Mouse (Mus musculus): ENCODE data around the gene Gm37240. TPM values are rescaled to one million over a fixed set of nuclear protein-coding genes. Genes with fewer than 3 reads are reported as not detected.
A peak's percentile ranks its signal among the peaks of the same experiment; 100 is the strongest.

The Gm37240 gene
- polyA plus RNA-seq, 1 experiment from 2014 or later, result 15.1 TPM

GRCm38 (mm10) chr3:85644814-85645213 lies 242.5 kb downstream of the Gm37240 start:
- H3K9me3 ChIP-seq (ENCODE audit: control insufficient read depth, low read length), result no peaks in the 10 kb centered on the region
- no peaks in the 10 kb centered on the region for H3K4me1 ChIP-seq (ENCODE audit: control insufficient read depth, insufficient read depth, low read length)
- WGBS, result 92% methylated on average over 3 of the region's 3 CpGs
- no peak overlapping the region for H3K27ac ChIP-seq (ENCODE audit: low read depth, low read length)
- H3K9ac ChIP-seq (ENCODE audit: low read depth, low read length), result no peak overlapping the region
- H3K4me2 ChIP-seq (replicated peaks; ENCODE audit: low read depth, low read length), result no peak overlapping the region
- no peak overlapping the region for H3K4me3 ChIP-seq (ENCODE audit: low read length)
- H3K27me3 ChIP-seq (ENCODE audit: control insufficient read depth, insufficient read depth, low read length), result no peaks in the 10 kb centered on the region
- no peak for ATAC-seq (ENCODE audit: low FRiP score, low TSS enrichment)
- H3K36me3 ChIP-seq (ENCODE audit: control insufficient read depth, insufficient read depth, low read length), result no peaks in the 10 kb centered on the region

GRCm38 (mm10) chr3:85641751-85642150 lies 245.6 kb downstream of the Gm37240 start:
- Histone ChIP-seq H3K4me3 (ENCODE audit: low read length) (no peak overlapping the region), H3K9ac (ENCODE audit: low read depth, low read length) (no peak overlapping the region), H3K27ac (ENCODE audit: low read depth, low read length) (no peak overlapping the region), H3K27me3 (ENCODE audit: control insufficient read depth, insufficient read depth, low read length) (no peaks in the 10 kb centered on the region), H3K36me3 (ENCODE audit: control insufficient read depth, insufficient read depth, low read length) (no peaks in the 10 kb centered on the region), H3K4me1 (ENCODE audit: control insufficient read depth, insufficient read depth, low read length) (no peaks in the 10 kb centered on the region), H3K9me3 (ENCODE audit: control insufficient read depth, low read length) (no peaks in the 10 kb centered on the region), H3K4me2 (replicated peaks; ENCODE audit: low read depth, low read length) (no peak overlapping the region)
- WGBS, result 78% methylated on average over 3 of the region's 3 CpGs
- ATAC-seq (ENCODE audit: low FRiP score, low TSS enrichment), result no peak

DNA sequence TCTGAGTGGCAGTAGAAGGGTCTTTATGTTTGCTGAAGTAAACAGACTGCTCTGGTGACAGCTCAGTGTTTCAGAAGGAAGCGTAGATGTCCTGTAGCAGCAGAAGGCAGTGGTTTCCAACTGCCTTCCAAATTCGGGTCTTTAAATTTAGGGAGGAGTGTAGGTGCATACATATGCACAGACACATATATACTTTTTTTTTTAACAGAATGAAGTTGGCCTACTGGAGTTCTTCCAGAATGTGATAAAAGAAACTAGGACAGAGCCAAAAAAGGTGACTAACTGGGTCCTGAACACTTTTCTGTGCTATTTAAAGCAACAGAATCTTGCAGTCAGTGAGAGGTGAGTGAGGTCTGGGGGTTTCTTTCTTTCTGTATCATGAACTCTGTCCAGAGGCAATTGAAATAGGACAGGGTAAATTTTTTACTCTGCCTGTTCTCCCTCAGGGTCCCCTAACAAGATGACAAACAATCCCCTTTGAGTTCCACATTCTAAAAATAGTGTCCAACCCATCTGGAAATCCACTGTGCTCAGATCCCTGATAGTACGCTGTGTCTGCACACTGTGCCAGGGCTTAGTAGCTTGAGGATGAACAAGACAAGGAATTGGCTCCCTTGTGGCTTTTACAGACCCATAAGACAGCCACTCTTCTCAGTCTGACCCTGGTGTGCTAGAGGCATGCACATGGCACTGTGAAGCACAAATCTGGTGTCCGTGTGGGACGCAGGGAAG lies 250.4 kb downstream of the Gm37240 start:
- no peak overlapping the region for H3K4me2 ChIP-seq (replicated peaks; ENCODE audit: low read depth, low read length)
- no peaks in the 10 kb centered on the region for H3K36me3 ChIP-seq (ENCODE audit: control insufficient read depth, insufficient read depth, low read length)
- H3K4me1 ChIP-seq (ENCODE audit: control insufficient read depth, insufficient read depth, low read length), result no peaks in the 10 kb centered on the region
- no peak overlapping the region for H3K9ac ChIP-seq (ENCODE audit: low read depth, low read length)
- H3K9me3 ChIP-seq (ENCODE audit: control insufficient read depth, low read length), result no peaks in the 10 kb centered on the region
- no peak for ATAC-seq (ENCODE audit: low FRiP score, low TSS enrichment)
- H3K27ac ChIP-seq (ENCODE audit: low read depth, low read length), result no peak overlapping the region
- H3K4me3 ChIP-seq (ENCODE audit: low read length), result no peak overlapping the region
- no peaks in the 10 kb centered on the region for H3K27me3 ChIP-seq (ENCODE audit: control insufficient read depth, insufficient read depth, low read length)
- WGBS, result 91% methylated on average over 5 of the region's 5 CpGs

- 85% methylated on average over 2 of the region's 2 CpGs for WGBS
- H3K36me3 ChIP-seq (ENCODE audit: control insufficient read depth, insufficient read depth, low read length), result no peaks in the 10 kb centered on the region
- no peak overlapping the region for H3K4me3 ChIP-seq (ENCODE audit: low read length)
- no peaks in the 10 kb centered on the region for H3K9me3 ChIP-seq (ENCODE audit: control insufficient read depth, low read length)
- no peaks in the 10 kb centered on the region for H3K4me1 ChIP-seq (ENCODE audit: control insufficient read depth, insufficient read depth, low read length)
- H3K9ac ChIP-seq (ENCODE audit: low read depth, low read length), result no peak overlapping the region
- no peak overlapping the region for H3K4me2 ChIP-seq (replicated peaks; ENCODE audit: low read depth, low read length)
- no peak for ATAC-seq (ENCODE audit: low FRiP score, low TSS enrichment)
- H3K27me3 ChIP-seq (ENCODE audit: control insufficient read depth, insufficient read depth, low read length), result no peaks in the 10 kb centered on the region
- H3K27ac ChIP-seq (ENCODE audit: low read depth, low read length), result no peak overlapping the region
Observed at GRCm38 (mm10) chr3:85635591-85635990, 251.7 kb downstream of the Gm37240 start.

GRCm38 (mm10) chr3:85635126-85635419 lies 252.2 kb downstream of the Gm37240 start:
- H3K27me3 ChIP-seq (ENCODE audit: control insufficient read depth, insufficient read depth, low read length), result no peaks in the 10 kb centered on the region
- no peak overlapping the region for H3K9ac ChIP-seq (ENCODE audit: low read depth, low read length)
- no peak overlapping the region for H3K27ac ChIP-seq (ENCODE audit: low read depth, low read length)
- H3K4me1 ChIP-seq (ENCODE audit: control insufficient read depth, insufficient read depth, low read length), result no peaks in the 10 kb centered on the region
- H3K36me3 ChIP-seq (ENCODE audit: control insufficient read depth, insufficient read depth, low read length), result no peaks in the 10 kb centered on the region
- WGBS, result 39% methylated on average over 2 of the region's 2 CpGs
- no peak overlapping the region for H3K4me2 ChIP-seq (replicated peaks; ENCODE audit: low read depth, low read length)
- H3K9me3 ChIP-seq (ENCODE audit: control insufficient read depth, low read length), result no peaks in the 10 kb centered on the region
- no peak overlapping the region for H3K4me3 ChIP-seq (ENCODE audit: low read length)
- ATAC-seq (ENCODE audit: low FRiP score, low TSS enrichment), result peak; percentile 40; the same call in 1 of the 2 replicates

GRCm38 (mm10) chr3:85634389-85635125 lies 252.8 kb downstream of the Gm37240 start:
- Histone ChIP-seq H3K9ac (ENCODE audit: low read depth, low read length) (no peak overlapping the region), H3K36me3 (ENCODE audit: control insufficient read depth, insufficient read depth, low read length) (no peaks in the 10 kb centered on the region), H3K27me3 (ENCODE audit: control insufficient read depth, insufficient read depth, low read length) (no peaks in the 10 kb centered on the region), H3K4me3 (ENCODE audit: low read length) (no peak overlapping the region), H3K4me2 (replicated peaks; ENCODE audit: low read depth, low read length) (no peak overlapping the region), H3K4me1 (ENCODE audit: control insufficient read depth, insufficient read depth, low read length) (no peaks in the 10 kb centered on the region), H3K27ac (ENCODE audit: low read depth, low read length) (no peak overlapping the region), H3K9me3 (ENCODE audit: control insufficient read depth, low read length) (no peaks in the 10 kb centered on the region)
- WGBS, result 43% methylated on average over 8 of the region's 8 CpGs
- peak; percentile 80; the same call in 1 of the 2 replicates for ATAC-seq (ENCODE audit: low FRiP score, low TSS enrichment)

DNA sequence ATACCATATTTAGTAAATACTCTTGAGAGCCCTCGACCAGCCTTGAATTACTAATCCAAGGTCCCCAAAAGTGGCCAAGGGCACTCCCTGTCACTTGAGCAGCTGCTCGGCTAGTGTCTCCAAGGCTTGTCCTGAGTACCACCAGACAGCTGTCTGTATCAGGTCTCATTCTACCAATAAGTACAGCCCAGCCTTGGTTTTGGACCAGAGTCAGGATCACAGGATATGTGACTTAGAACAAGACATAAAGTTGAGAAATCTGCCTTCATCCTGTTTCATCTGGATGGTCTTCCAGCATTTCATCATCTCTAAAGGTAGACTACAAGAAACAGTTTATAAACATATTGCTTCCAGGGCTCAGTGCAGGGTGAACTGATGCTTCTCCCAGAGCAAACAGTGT lies 253.6 kb downstream of the Gm37240 start:
- no peak overlapping the region for H3K9ac ChIP-seq (ENCODE audit: low read depth, low read length)
- H3K36me3 ChIP-seq (ENCODE audit: control insufficient read depth, insufficient read depth, low read length), result no peaks in the 10 kb centered on the region
- H3K4me3 ChIP-seq (ENCODE audit: low read length), result no peak overlapping the region
- H3K27ac ChIP-seq (ENCODE audit: low read depth, low read length), result no peak overlapping the region
- 75% methylated on average over 2 of the region's 2 CpGs for WGBS
- no peak for ATAC-seq (ENCODE audit: low FRiP score, low TSS enrichment)
- H3K9me3 ChIP-seq (ENCODE audit: control insufficient read depth, low read length), result no peaks in the 10 kb centered on the region
- H3K4me2 ChIP-seq (replicated peaks; ENCODE audit: low read depth, low read length), result no peak overlapping the region
- H3K27me3 ChIP-seq (ENCODE audit: control insufficient read depth, insufficient read depth, low read length), result no peaks in the 10 kb centered on the region
- no peaks in the 10 kb centered on the region for H3K4me1 ChIP-seq (ENCODE audit: control insufficient read depth, insufficient read depth, low read length)

DNA sequence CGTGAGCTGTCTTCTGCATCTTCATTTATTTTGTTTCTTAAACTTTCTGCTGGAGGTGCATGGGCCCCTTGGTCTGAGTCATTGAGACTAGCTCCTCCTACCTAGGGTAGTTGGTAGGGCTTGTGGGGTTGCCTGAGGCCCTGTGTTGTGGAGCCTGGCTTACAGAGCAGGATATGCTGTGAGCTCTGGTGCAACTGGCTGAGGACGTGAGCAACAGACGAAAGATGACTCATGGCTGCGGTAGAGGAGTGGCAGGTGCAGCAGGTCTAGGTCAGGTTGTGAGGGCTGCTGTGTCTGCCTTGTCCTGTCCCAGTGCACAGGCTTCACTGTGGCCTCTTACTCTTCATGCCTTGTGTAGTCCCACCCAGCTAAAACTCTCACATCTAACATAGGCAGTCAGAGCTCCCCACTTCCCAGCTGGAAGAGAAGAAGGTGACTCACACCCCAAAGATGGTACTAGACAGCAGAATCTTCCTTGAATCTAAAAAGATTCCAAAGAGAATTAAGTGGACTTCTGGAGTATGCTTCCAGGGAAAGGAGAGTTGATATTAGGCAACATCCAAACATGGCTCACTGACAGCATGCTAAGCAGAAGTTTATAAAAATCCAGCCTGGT lies 257.3 kb downstream of the Gm37240 start:
- Histone ChIP-seq H3K9me3 (ENCODE audit: control insufficient read depth, low read length) (no peaks in the 10 kb centered on the region), H3K4me2 (replicated peaks; ENCODE audit: low read depth, low read length) (no peak overlapping the region), H3K27ac (ENCODE audit: low read depth, low read length) (no peak overlapping the region), H3K4me3 (ENCODE audit: low read length) (no peak overlapping the region), H3K9ac (ENCODE audit: low read depth, low read length) (no peak overlapping the region), H3K36me3 (ENCODE audit: control insufficient read depth, insufficient read depth, low read length) (no peaks in the 10 kb centered on the region), H3K4me1 (ENCODE audit: control insufficient read depth, insufficient read depth, low read length) (no peaks in the 10 kb centered on the region), H3K27me3 (ENCODE audit: control insufficient read depth, insufficient read depth, low read length) (no peaks in the 10 kb centered on the region)
- ATAC-seq (ENCODE audit: low FRiP score, low TSS enrichment), result no peak
- 88% methylated on average over 4 of the region's 4 CpGs for WGBS

DNA sequence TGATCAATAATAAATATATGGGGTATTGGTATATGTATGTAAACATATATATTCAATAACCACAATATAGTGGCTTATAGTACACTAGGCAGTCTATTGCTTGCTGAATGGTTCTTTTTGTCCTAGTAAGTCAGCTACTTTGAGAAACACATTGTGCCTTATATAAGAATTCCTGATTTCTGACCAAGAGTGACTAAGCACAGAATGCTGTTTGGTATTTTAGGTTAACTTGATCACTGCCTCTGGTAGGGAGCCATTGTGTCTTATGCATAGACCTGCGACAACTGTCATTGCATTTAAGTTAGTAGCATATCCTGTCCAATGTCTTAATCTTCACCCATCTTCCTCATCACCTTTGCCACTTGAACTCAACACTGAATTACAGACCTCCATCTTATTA lies 267.6 kb downstream of the Gm37240 start:
- no peak overlapping the region for H3K27ac ChIP-seq (ENCODE audit: low read depth, low read length)
- H3K4me1 ChIP-seq (ENCODE audit: control insufficient read depth, insufficient read depth, low read length), result no peaks in the 10 kb centered on the region
- no peak overlapping the region for H3K4me2 ChIP-seq (replicated peaks; ENCODE audit: low read depth, low read length)
- ATAC-seq (ENCODE audit: low FRiP score, low TSS enrichment), result no peak
- no peaks in the 10 kb centered on the region for H3K27me3 ChIP-seq (ENCODE audit: control insufficient read depth, insufficient read depth, low read length)
- no peak overlapping the region for H3K4me3 ChIP-seq (ENCODE audit: low read length)
- WGBS, result 97% methylated on average over 1 of the region's 1 CpGs
- H3K36me3 ChIP-seq (ENCODE audit: control insufficient read depth, insufficient read depth, low read length), result peaks cover 9% of the 10 kb centered on the region
- H3K9ac ChIP-seq (ENCODE audit: low read depth, low read length), result no peak overlapping the region
- H3K9me3 ChIP-seq (ENCODE audit: control insufficient read depth, low read length), result no peaks in the 10 kb centered on the region
